Comparison of ENCODE assay signal across 8 mouse cellular contexts in genomic region chr14:123843675-123844425, GRCm38 (mm10).
DNase-seq lines count a peak whose midpoint lies in the region; ATAC-seq and TF ChIP-seq lines count a peak whose summit lies in the region.
"Had no signal": no experiment of that assay in that cellular context is flagged by ENCODE, and none has a peak within 500 bp of the region (broad histone marks: within the 10 kb centered on the region; RNA-seq: fewer than 3 reads in every experiment).

No protein-coding gene starts in this region.

- no peak for DNase-seq in testis, postnatal 14 days (ENCODE audit: low spot score)
- DNase-seq in hindbrain, postnatal 0 days (ENCODE audit: low spot score): peak; percentile 79
- DNase-seq in ovary, adult 18-20 months (ENCODE audit: low spot score): no peak
- no peak for DNase-seq in adrenal gland, postnatal 25 days

- no peak for TF ChIP-seq CTCF in testis, adult 2 months (IDR thresholded peaks at IDR 0.05; ENCODE audit: control insufficient read depth, insufficient read depth, insufficient replicate concordance, low read depth, low read length)
- TF ChIP-seq CTCF in hindbrain, postnatal 0 days (IDR thresholded peaks at IDR 0.05; ENCODE audit: low read depth): no peak

- H3K36me3 ChIP-seq in testis, adult 2 months (ENCODE audit: control insufficient read depth, insufficient read depth, low read length): no peaks in the 10 kb centered on the region
- no peaks in the 10 kb centered on the region for H3K36me3 ChIP-seq in hindbrain, postnatal 0 days (ENCODE audit: insufficient read depth, low read length)
- no peaks in the 10 kb centered on the region for H3K36me3 ChIP-seq in midbrain, embryonic 12.5 days

- no peak overlapping the region for H3K9ac ChIP-seq in hindbrain, postnatal 0 days (replicated peaks; ENCODE audit: low read length)
- no peak overlapping the region for H3K9ac ChIP-seq in midbrain, embryonic 12.5 days (replicated peaks)

- H3K4me1 ChIP-seq in testis, adult 2 months (ENCODE audit: control insufficient read depth, insufficient read depth, low read length): no peaks in the 10 kb centered on the region
- no peaks in the 10 kb centered on the region for H3K4me1 ChIP-seq in hindbrain, postnatal 0 days (ENCODE audit: insufficient read depth, low read length)
- H3K4me1 ChIP-seq in midbrain, embryonic 12.5 days: no peaks in the 10 kb centered on the region

- no peak for TF ChIP-seq POLR2A in testis, adult 2 months (IDR thresholded peaks at IDR 0.05; ENCODE audit: control insufficient read depth, low read depth, low read length)

- no peak overlapping the region for H3K27ac ChIP-seq in testis, adult 2 months (ENCODE audit: control insufficient read depth, insufficient read depth, low read depth, low read length)
- no peak overlapping the region for H3K27ac ChIP-seq in hindbrain, postnatal 0 days
- no peak overlapping the region for H3K27ac ChIP-seq in midbrain, embryonic 12.5 days (replicated peaks)

- H3K27me3 ChIP-seq in testis, adult 2 months (ENCODE audit: control insufficient read depth, insufficient read depth, low read length): no peaks in the 10 kb centered on the region
- H3K27me3 ChIP-seq in hindbrain, postnatal 0 days (ENCODE audit: insufficient read depth, low read length): no peaks in the 10 kb centered on the region
- no peaks in the 10 kb centered on the region for H3K27me3 ChIP-seq in midbrain, embryonic 12.5 days

- no peaks in the 10 kb centered on the region for H3K9me3 ChIP-seq in hindbrain, postnatal 0 days (ENCODE audit: low read length)
- no peaks in the 10 kb centered on the region for H3K9me3 ChIP-seq in midbrain, embryonic 12.5 days

- ATAC-seq in hindbrain, postnatal 0 days: peak; percentile 83
- ATAC-seq in midbrain, embryonic 12.5 days (ENCODE audit: low FRiP score, low read depth): peak; percentile 70; the same call in 1 of the 2 replicates
- ATAC-seq in megakaryocyte, adult 5-6 weeks (ENCODE audit: poor library complexity, severe bottlenecking): no peak
- ATAC-seq: lung, postnatal 0 days had no signal

- 42% methylated on average over 8 of the region's 8 CpGs for WGBS in hindbrain, postnatal 0 days
- 77% methylated on average over 8 of the region's 8 CpGs for WGBS in midbrain, embryonic 12.5 days

- no peak overlapping the region for H3K4me2 ChIP-seq in hindbrain, postnatal 0 days (ENCODE audit: low read depth, low read length)
- no peak overlapping the region for H3K4me2 ChIP-seq in midbrain, embryonic 12.5 days (replicated peaks)

- peak overlapping the region; percentile 49; the same call in 1 of the 2 replicates for H3K4me3 ChIP-seq in testis, adult 2 months (ENCODE audit: control insufficient read depth, low read depth, low read length)
- no peak overlapping the region for H3K4me3 ChIP-seq in hindbrain, postnatal 0 days (ENCODE audit: low read length)
- no peak overlapping the region for H3K4me3 ChIP-seq in midbrain, embryonic 12.5 days
